Mouse (Mus musculus): Measurements from ENCODE around the gene H2-DMa. TPM values are rescaled to one million over a fixed set of nuclear protein-coding genes. Genes with fewer than 3 reads are reported as not detected.

H2-DMa gene
- polyA plus RNA-seq, 1 experiment from 2014 or later = 9.5 TPM

DNA sequence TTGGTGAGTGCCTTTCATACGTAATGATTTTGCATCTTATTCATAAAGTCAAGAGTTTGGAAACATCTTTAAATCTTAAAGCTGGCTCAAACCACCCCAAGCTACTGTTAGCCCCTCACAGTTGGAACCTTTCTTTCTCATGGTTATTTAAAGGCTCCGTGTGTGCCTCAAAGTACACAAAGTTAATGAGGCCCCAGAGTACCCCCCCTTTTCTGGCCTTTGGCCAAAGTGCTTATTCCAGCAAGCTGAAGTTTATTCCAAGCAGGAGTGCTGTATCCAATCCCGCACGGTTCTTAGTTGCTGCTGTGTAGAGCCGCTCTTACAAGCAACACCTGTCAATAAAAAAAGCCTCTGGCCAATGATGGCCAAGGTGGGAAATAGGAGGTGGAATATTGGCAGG is 19.8 kb upstream of the H2-DMa start:
- Histone ChIP-seq H3K4me2 (no peak overlapping the region), H3K9ac (ENCODE audit: low read length) (no peak overlapping the region)
- no peak for ATAC-seq (ENCODE audit: low FRiP score)

GRCm38 (mm10) chr17:34101185-34101584 is 18.2 kb upstream of the H2-DMa start:
- H3K27me3 ChIP-seq (ENCODE audit: control insufficient read depth, insufficient read depth, low read length) = no peaks in the 10 kb centered on the region
- no peaks in the 10 kb centered on the region for H3K36me3 ChIP-seq (ENCODE audit: control insufficient read depth, insufficient read depth, low read length)
- 35% methylated on average over 5 of the region's 5 CpGs for WGBS
- no peak overlapping the region for H3K4me3 ChIP-seq (ENCODE audit: low read depth, low read length)
- no peak overlapping the region for H3K27ac ChIP-seq (ENCODE audit: low read depth, low read length)
- no peaks in the 10 kb centered on the region; the same call in 1 of the 2 replicates for H3K4me1 ChIP-seq (ENCODE audit: control insufficient read depth, insufficient read depth, low read length)
- H3K9me3 ChIP-seq (ENCODE audit: control insufficient read depth, low read length) = no peaks in the 10 kb centered on the region
- H3K4me2 ChIP-seq = no peak overlapping the region; the same call in 1 of the 2 replicates
- ATAC-seq (ENCODE audit: low FRiP score) = peak; percentile 38; the same call in 1 of the 2 replicates
- H3K9ac ChIP-seq (ENCODE audit: low read length) = no peak overlapping the region
- no peak for DNase-seq (ENCODE audit: low spot score, missing footprints)

More for the DNA sequence above, 19.8 kb upstream of the H2-DMa start:
- WGBS = 70% methylated on average over 5 of the region's 5 CpGs
- no peak overlapping the region for H3K27ac ChIP-seq (ENCODE audit: low read depth, low read length)
- H3K4me3 ChIP-seq (ENCODE audit: low read depth, low read length) = no peak overlapping the region
- H3K4me1 ChIP-seq (ENCODE audit: control insufficient read depth, insufficient read depth, low read length) = no peaks in the 10 kb centered on the region; the same call in 1 of the 2 replicates
- no peaks in the 10 kb centered on the region for H3K27me3 ChIP-seq (ENCODE audit: control insufficient read depth, insufficient read depth, low read length)
- DNase-seq (ENCODE audit: low spot score, missing footprints) = no peak
- H3K9me3 ChIP-seq (ENCODE audit: control insufficient read depth, low read length) = no peaks in the 10 kb centered on the region
- H3K36me3 ChIP-seq (ENCODE audit: control insufficient read depth, insufficient read depth, low read length) = no peaks in the 10 kb centered on the region

DNA sequence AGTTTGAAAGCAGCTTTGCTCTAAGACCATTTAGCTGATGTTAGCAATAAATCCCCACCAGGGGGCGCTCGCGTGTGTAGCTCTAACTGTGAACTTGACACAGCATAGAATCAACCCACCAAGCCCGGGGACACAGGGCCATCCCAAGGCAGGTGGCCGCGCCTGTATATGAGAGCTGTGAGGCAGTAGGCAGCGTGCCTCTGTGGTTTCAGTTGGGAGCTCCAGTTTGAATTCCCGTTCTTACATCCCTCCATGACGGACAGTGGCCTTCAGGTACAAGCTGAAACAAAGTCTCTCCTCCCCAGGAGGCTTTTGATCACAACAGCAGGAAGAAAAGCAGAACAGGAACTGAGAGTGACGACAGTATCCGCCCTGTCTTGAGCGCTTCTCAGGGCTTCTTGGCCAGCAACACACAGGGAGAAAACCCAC is 17.7 kb upstream of the H2-DMa start:
- peak; percentile 100 for DNase-seq (ENCODE audit: low spot score, missing footprints)
- Histone ChIP-seq H3K27me3 (ENCODE audit: control insufficient read depth, insufficient read depth, low read length) (no peaks in the 10 kb centered on the region), H3K4me3 (ENCODE audit: low read depth, low read length) (no peak overlapping the region), H3K27ac (ENCODE audit: low read depth, low read length) (no peak overlapping the region), H3K9me3 (ENCODE audit: control insufficient read depth, low read length) (no peaks in the 10 kb centered on the region), H3K4me2 (peak overlapping the region; percentile 12; the same call in 1 of the 2 replicates), H3K36me3 (ENCODE audit: control insufficient read depth, insufficient read depth, low read length) (no peaks in the 10 kb centered on the region), H3K9ac (ENCODE audit: low read length) (no peak overlapping the region; the same call in 1 of the 2 replicates), H3K4me1 (ENCODE audit: control insufficient read depth, insufficient read depth, low read length) (no peaks in the 10 kb centered on the region; the same call in 1 of the 2 replicates)
- 11% methylated on average over 12 of the region's 12 CpGs for WGBS
- ATAC-seq (ENCODE audit: low FRiP score) = peak; percentile 80; the same call in 1 of the 2 replicates

DNA sequence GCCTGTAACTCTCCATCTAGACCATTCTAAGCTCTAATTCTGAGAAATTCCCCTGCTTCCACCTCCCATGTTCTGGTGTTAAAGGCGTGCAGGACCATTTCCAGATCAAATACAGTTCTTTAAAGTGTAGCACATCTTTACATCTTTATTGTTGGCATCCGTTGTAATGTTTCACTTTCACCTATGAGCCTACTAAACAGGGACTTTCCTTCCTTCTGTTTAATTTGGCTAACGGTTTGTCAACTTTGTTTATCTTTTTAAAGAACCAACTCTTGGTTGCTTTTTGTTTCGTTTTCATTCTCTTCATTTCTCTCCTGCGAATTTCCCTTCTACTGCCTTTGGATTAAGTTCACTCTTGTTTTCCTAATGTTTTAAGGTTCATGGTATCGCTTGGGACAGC is 16.5 kb upstream of the H2-DMa start:
- H3K4me3 ChIP-seq (ENCODE audit: low read depth, low read length) = no peak overlapping the region
- no peak overlapping the region for H3K9ac ChIP-seq (ENCODE audit: low read length)
- 82% methylated on average over 6 of the region's 6 CpGs for WGBS
- H3K4me1 ChIP-seq (ENCODE audit: control insufficient read depth, insufficient read depth, low read length) = no peaks in the 10 kb centered on the region; the same call in 1 of the 2 replicates
- no peaks in the 10 kb centered on the region for H3K9me3 ChIP-seq (ENCODE audit: control insufficient read depth, low read length)
- no peaks in the 10 kb centered on the region for H3K27me3 ChIP-seq (ENCODE audit: control insufficient read depth, insufficient read depth, low read length)
- H3K27ac ChIP-seq (ENCODE audit: low read depth, low read length) = no peak overlapping the region
- ATAC-seq (ENCODE audit: low FRiP score) (no peak), DNase-seq (ENCODE audit: low spot score, missing footprints) (no peak)
- no peak overlapping the region for H3K4me2 ChIP-seq
- H3K36me3 ChIP-seq (ENCODE audit: control insufficient read depth, insufficient read depth, low read length) = no peaks in the 10 kb centered on the region

DNA sequence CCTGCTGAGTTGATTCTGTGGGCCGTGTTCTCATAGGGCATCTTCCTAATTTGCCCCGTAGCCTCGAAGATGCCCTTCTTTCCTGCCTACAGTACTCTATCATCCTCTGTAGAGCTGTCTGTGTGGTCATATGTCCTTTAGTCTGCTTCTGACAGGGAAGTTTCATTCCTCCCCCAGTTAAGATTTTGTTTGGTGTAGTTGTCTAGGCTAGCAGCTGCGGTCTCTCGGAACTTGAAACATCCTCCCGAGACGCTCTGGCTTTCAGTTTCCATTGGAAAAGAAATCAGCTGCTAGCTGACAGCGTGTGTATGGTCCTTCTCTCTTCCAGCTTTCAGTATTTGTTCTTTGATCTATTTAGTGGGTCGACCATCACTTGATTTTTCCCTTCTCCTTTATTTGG is 14.5 kb upstream of the H2-DMa start:
- no peak for ATAC-seq (ENCODE audit: low FRiP score)
- Histone ChIP-seq H3K4me3 (ENCODE audit: low read depth, low read length) (no peak overlapping the region), H3K9ac (ENCODE audit: low read length) (no peak overlapping the region), H3K27me3 (ENCODE audit: control insufficient read depth, insufficient read depth, low read length) (no peaks in the 10 kb centered on the region), H3K4me1 (ENCODE audit: control insufficient read depth, insufficient read depth, low read length) (no peaks in the 10 kb centered on the region; the same call in 1 of the 2 replicates), H3K36me3 (ENCODE audit: control insufficient read depth, insufficient read depth, low read length) (0 out of 2 replicates have a peak, but pooled peaks cover 2% of the 10 kb centered on the region), H3K27ac (ENCODE audit: low read depth, low read length) (no peak overlapping the region), H3K9me3 (ENCODE audit: control insufficient read depth, low read length) (no peaks in the 10 kb centered on the region), H3K4me2 (no peak overlapping the region)
- DNase-seq (ENCODE audit: low spot score, missing footprints) = no peak
- 89% methylated on average over 9 of the region's 9 CpGs for WGBS

GRCm38 (mm10) chr17:34106555-34106954 is 12.8 kb upstream of the H2-DMa start:
- 0 out of 2 replicates have a peak, but pooled peaks cover 2% of the 10 kb centered on the region for H3K36me3 ChIP-seq (ENCODE audit: control insufficient read depth, insufficient read depth, low read length)
- WGBS = 85% methylated on average over 7 of the region's 7 CpGs
- no peak overlapping the region for H3K4me3 ChIP-seq (ENCODE audit: low read depth, low read length)
- no peak overlapping the region for H3K27ac ChIP-seq (ENCODE audit: low read depth, low read length)
- H3K4me1 ChIP-seq (ENCODE audit: control insufficient read depth, insufficient read depth, low read length) = no peaks in the 10 kb centered on the region; the same call in 1 of the 2 replicates
- no peaks in the 10 kb centered on the region for H3K9me3 ChIP-seq (ENCODE audit: control insufficient read depth, low read length)
- H3K4me2 ChIP-seq = no peak overlapping the region
- H3K9ac ChIP-seq (ENCODE audit: low read length) = no peak overlapping the region
- peak; percentile 77 for DNase-seq (ENCODE audit: low spot score, missing footprints)
- no peaks in the 10 kb centered on the region for H3K27me3 ChIP-seq (ENCODE audit: control insufficient read depth, insufficient read depth, low read length)
- no peak for ATAC-seq (ENCODE audit: low FRiP score)

DNA sequence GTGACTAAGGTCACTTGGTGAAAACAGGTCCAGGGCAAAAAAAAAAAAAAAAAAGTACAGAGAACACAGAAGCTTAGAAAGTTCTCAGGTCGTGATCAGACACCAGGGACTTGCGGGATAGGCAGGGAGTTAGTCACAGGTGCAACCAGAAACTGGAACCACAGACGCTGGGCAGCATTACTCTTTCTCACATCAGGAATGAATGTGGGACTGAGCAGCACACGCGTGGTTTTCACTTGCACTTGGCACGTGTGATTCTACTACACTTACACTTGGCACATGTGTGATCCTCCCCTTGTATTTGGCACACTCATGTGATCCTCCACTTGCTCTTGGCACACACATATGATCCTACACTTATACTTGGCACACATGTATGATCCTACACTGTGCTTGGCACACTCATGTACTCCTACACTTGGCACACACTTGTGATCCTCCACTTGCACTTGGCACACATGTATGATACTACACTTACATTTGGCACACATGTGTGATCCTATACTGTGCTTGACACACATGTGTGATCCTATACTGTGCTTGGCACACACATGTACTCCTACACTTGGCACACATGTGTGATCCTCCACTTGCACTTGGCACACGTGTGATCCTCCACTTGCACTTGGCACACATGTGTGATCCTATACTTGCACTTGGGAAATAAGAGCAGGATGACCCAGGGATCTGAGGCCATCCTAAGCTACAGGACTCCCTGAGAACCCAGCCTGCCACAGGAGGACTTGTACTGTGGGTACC is 12.1 kb upstream of the H2-DMa start:
- ATAC-seq (ENCODE audit: low FRiP score) = no peak
- 87% methylated on average over 7 of the region's 7 CpGs for WGBS

GRCm38 (mm10) chr17:34108460-34108859 is 10.9 kb upstream of the H2-DMa start:
- ATAC-seq (ENCODE audit: low FRiP score) (no peak), DNase-seq (ENCODE audit: low spot score, missing footprints) (peak; percentile 85)
- WGBS = 87% methylated on average over 5 of the region's 6 CpGs
- Histone ChIP-seq H3K27ac (ENCODE audit: low read depth, low read length) (no peak overlapping the region), H3K9ac (ENCODE audit: low read length) (no peak overlapping the region), H3K36me3 (ENCODE audit: control insufficient read depth, insufficient read depth, low read length) (peaks cover 16% of the 10 kb centered on the region), H3K9me3 (ENCODE audit: control insufficient read depth, low read length) (no peaks in the 10 kb centered on the region), H3K4me3 (ENCODE audit: low read depth, low read length) (no peak overlapping the region), H3K27me3 (ENCODE audit: control insufficient read depth, insufficient read depth, low read length) (no peaks in the 10 kb centered on the region), H3K4me2 (no peak overlapping the region), H3K4me1 (ENCODE audit: control insufficient read depth, insufficient read depth, low read length) (no peaks in the 10 kb centered on the region)

More for the DNA sequence above, 12.1 kb upstream of the H2-DMa start:
- H3K27ac ChIP-seq (ENCODE audit: low read depth, low read length) = no peak overlapping the region
- H3K9ac ChIP-seq (ENCODE audit: low read length) = no peak overlapping the region
- H3K27me3 ChIP-seq (ENCODE audit: control insufficient read depth, insufficient read depth, low read length) = no peaks in the 10 kb centered on the region
- H3K4me2 ChIP-seq = no peak overlapping the region
- H3K36me3 ChIP-seq (ENCODE audit: control insufficient read depth, insufficient read depth, low read length) = peaks cover 5% of the 10 kb centered on the region; the same call in 1 of the 2 replicates
- DNase-seq (ENCODE audit: low spot score, missing footprints) = no peak
- H3K4me3 ChIP-seq (ENCODE audit: low read depth, low read length) = no peak overlapping the region
- H3K9me3 ChIP-seq (ENCODE audit: control insufficient read depth, low read length) = no peaks in the 10 kb centered on the region
- H3K4me1 ChIP-seq (ENCODE audit: control insufficient read depth, insufficient read depth, low read length) = no peaks in the 10 kb centered on the region

DNA sequence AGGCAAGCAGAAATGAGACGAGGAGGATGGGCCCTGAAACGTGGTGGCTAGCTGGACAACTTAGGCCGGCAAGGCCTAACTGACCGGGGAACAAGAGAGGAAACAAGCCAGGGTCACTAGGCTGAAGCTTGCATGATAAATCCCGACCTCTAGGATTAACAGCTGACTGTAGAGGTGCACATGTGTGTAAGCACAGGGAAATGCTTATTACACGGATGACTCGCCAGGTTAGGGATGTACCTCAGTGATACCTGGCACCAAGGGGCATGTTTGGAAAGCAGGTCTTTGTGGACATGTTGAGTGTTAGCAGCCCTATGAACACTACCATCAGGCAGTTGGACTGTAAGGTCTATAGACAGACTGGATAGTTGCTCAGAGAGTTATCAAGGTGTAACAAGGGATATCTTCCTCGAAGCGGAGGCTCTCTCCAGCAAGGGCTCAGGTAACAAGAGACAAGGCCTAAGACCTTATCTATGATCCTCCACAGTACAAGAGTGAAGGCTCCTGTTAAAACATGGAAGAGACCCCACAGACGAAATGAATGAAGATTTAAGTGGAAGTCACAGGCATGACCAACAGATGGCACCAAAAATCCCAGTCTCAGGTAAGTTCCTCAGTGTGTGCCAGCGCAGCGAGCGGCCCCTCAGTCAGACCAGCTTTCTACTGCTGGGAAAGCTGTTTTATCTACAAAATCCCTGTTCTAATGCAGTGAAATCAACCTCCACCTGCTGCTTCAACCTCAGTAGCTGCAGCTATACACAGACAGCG is 10.1 kb upstream of the H2-DMa start:
- H3K9ac ChIP-seq (ENCODE audit: low read length) = no peak overlapping the region
- H3K36me3 ChIP-seq (ENCODE audit: control insufficient read depth, insufficient read depth, low read length) = peaks cover 24% of the 10 kb centered on the region
- H3K4me3 ChIP-seq (ENCODE audit: low read depth, low read length) = no peak overlapping the region
- H3K9me3 ChIP-seq (ENCODE audit: control insufficient read depth, low read length) = no peaks in the 10 kb centered on the region
- ATAC-seq (ENCODE audit: low FRiP score) (0 out of 2 replicates have a peak, but pooled peaks have one; percentile 24), DNase-seq (ENCODE audit: low spot score, missing footprints) (peak; percentile 84)
- H3K4me2 ChIP-seq = no peak overlapping the region
- H3K27me3 ChIP-seq (ENCODE audit: control insufficient read depth, insufficient read depth, low read length) = no peaks in the 10 kb centered on the region
- H3K4me1 ChIP-seq (ENCODE audit: control insufficient read depth, insufficient read depth, low read length) = no peaks in the 10 kb centered on the region
- 84% methylated on average over 14 of the region's 14 CpGs for WGBS
- no peak overlapping the region for H3K27ac ChIP-seq (ENCODE audit: low read depth, low read length)

Measured in midbrain, embryonic 11.5 days (tissue).